Mouse (Mus musculus): ENCODE results near the gene Casd1. TPM values are rescaled to one million over a fixed set of nuclear protein-coding genes. Genes with fewer than 3 reads are reported as not detected.

Gene Casd1
- polyA plus RNA-seq, 1 experiment: 6.8 TPM

DNA sequence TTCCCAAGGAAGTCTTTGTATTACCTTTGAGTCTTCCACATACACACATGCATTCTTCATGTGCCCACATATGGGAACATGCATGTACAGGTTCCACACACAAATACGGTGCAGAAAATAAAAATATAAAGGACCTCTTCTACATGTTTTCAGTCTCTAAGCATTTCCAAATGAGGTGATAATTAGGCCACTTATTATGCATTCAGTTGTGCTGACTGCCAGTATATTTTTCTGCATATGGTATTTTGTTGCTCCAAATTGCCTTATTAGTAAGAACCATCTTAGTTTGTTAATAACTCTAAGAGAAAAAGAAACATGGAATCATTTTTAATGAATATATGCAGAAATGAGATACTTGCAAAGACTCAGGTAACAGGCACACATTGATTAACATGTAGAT, 79.3 kb downstream of the Casd1 start:
- no peak for TF ChIP-seq MAX (IDR thresholded peaks at IDR 0.05; ENCODE audit: low read depth)
- TF ChIP-seq TCF3 (IDR thresholded peaks at IDR 0.05; ENCODE audit: insufficient read length, low read depth): no peak
- no peak for TF ChIP-seq SRF (IDR thresholded peaks at IDR 0.05; ENCODE audit: control insufficient read depth, insufficient read length, low read depth)
- no peak for TF ChIP-seq REST (IDR thresholded peaks at IDR 0.05; ENCODE audit: insufficient read depth, insufficient read length)
- TF ChIP-seq TCF12 (IDR thresholded peaks at IDR 0.05; ENCODE audit: insufficient read depth, poor library complexity, severe bottlenecking): no peak
- TF ChIP-seq POLR2A (IDR thresholded peaks at IDR 0.05; ENCODE audit: insufficient read length, low read depth): no peak
- TF ChIP-seq CEBPB (IDR thresholded peaks at IDR 0.05; ENCODE audit: insufficient read depth, poor library complexity, severe bottlenecking): no peak
- no peak for TF ChIP-seq USF1 (IDR thresholded peaks at IDR 0.05; ENCODE audit: low read depth)
- TF ChIP-seq MYOD1 (IDR thresholded peaks at IDR 0.05; ENCODE audit: control insufficient read depth in 1 of 3, insufficient read length in 2 of 3, low read depth in 2 of 3): no peak
- no peak for TF ChIP-seq POLR2AphosphoS2 (IDR thresholded peaks at IDR 0.05; ENCODE audit: insufficient read length, low read depth)
- no peak for TF ChIP-seq E2F4 (IDR thresholded peaks at IDR 0.05; ENCODE audit: insufficient read depth)
- TF ChIP-seq MYOG (IDR thresholded peaks at IDR 0.05; ENCODE audit: control insufficient read depth in 1 of 3, insufficient read depth in 1 of 3, insufficient read length in 2 of 3, low read depth in 2 of 3): no peak
- no peak overlapping the region for H3K4me3 ChIP-seq
- H3K27me3 ChIP-seq (ENCODE audit: control insufficient read depth, insufficient read depth, insufficient read length): no peaks in the 10 kb centered on the region
- H3ac ChIP-seq (ENCODE audit: control insufficient read depth, insufficient read length): no peak overlapping the region
- H3K79me2 ChIP-seq (ENCODE audit: control insufficient read depth, insufficient read depth): no peaks in the 10 kb centered on the region
- H3K36me3 ChIP-seq (ENCODE audit: control insufficient read depth, insufficient read depth): no peaks in the 10 kb centered on the region
- H3K4me2 ChIP-seq (ENCODE audit: low read depth): no peak overlapping the region

DNA sequence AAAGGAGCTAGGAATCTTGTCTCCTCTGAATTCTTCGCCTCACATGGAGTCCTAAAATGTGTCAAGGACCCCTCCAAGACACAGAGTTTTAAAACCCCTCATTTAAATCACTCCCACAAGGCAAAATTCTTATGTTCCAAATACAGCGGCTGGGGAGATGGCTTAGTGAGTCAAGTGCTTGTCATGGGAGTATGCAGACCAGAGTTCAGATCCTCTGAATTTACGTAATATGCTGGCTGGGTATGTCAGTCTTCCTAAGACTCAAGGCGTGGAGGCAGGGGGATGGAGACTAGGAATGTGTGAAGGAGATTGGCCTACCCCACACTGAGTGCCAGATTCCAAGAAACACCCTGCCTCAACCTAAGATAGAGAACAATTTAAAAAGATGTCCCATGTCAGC, 79.9 kb downstream of the Casd1 start:
- no peak overlapping the region for H3ac ChIP-seq (ENCODE audit: control insufficient read depth, insufficient read length)

DNA sequence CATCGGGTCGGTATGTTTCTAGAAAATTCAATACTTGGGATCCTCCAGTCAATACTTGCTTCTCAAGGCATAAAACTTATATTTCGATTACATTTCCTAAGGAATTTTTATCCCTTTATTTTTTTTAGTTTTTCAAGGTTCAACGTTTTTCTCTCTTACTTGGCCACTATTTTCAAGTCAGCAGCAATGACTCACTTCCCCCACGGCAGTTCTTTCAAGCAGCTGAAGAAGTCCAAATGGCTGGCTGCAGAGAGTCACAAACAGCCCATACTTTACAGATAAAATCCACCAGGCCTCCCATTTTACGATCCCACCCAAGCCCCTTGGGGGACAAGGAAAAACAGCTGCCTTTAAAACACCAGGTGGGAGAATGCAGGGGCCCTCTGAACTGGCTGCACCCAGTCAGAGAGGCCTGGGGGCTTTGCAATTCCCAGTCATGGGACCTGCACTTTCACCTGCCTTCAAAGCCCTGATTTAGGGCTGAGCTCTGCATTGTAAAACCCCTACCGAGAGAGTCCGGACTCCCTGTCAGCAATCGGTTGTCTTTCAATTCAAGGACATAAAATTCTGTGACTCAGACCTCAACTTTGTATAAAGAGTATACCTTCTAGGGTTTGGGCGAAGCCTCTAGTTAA, 84.2 kb downstream of the Casd1 start:
- Histone ChIP-seq H3K4me3 (no peak overlapping the region), H3K36me3 (ENCODE audit: control insufficient read depth, insufficient read depth) (no peaks in the 10 kb centered on the region), H3K4me2 (ENCODE audit: low read depth) (no peak overlapping the region), H3K27me3 (ENCODE audit: control insufficient read depth, insufficient read depth, insufficient read length) (no peaks in the 10 kb centered on the region), H3ac (ENCODE audit: control insufficient read depth, insufficient read length) (no peak overlapping the region), H3K79me2 (ENCODE audit: control insufficient read depth, insufficient read depth) (no peaks in the 10 kb centered on the region)
- TF ChIP-seq TCF3 (IDR thresholded peaks at IDR 0.05; ENCODE audit: insufficient read length, low read depth) (no peak), E2F4 (IDR thresholded peaks at IDR 0.05; ENCODE audit: insufficient read depth) (no peak), POLR2AphosphoS2 (IDR thresholded peaks at IDR 0.05; ENCODE audit: insufficient read length, low read depth) (no peak), POLR2A (IDR thresholded peaks at IDR 0.05; ENCODE audit: insufficient read length, low read depth) (no peak), SRF (IDR thresholded peaks at IDR 0.05; ENCODE audit: control insufficient read depth, insufficient read length, low read depth) (no peak), CEBPB (IDR thresholded peaks at IDR 0.05; ENCODE audit: insufficient read depth, poor library complexity, severe bottlenecking) (no peak), USF1 (IDR thresholded peaks at IDR 0.05; ENCODE audit: low read depth) (no peak), TCF12 (IDR thresholded peaks at IDR 0.05; ENCODE audit: insufficient read depth, poor library complexity, severe bottlenecking) (no peak), MYOG (IDR thresholded peaks at IDR 0.05; ENCODE audit: control insufficient read depth in 1 of 3, insufficient read depth in 1 of 3, insufficient read length in 2 of 3, low read depth in 2 of 3) (no peak), MYOD1 (IDR thresholded peaks at IDR 0.05; ENCODE audit: control insufficient read depth in 1 of 3, insufficient read length in 2 of 3, low read depth in 2 of 3) (no peak), REST (IDR thresholded peaks at IDR 0.05; ENCODE audit: insufficient read depth, insufficient read length) (no peak)

More for the DNA sequence above, 79.9 kb downstream of the Casd1 start:
- Histone ChIP-seq H3K27me3 (ENCODE audit: control insufficient read depth, insufficient read depth, insufficient read length) (no peaks in the 10 kb centered on the region), H3K79me2 (ENCODE audit: control insufficient read depth, insufficient read depth) (no peaks in the 10 kb centered on the region), H3K36me3 (ENCODE audit: control insufficient read depth, insufficient read depth) (no peaks in the 10 kb centered on the region), H3K4me3 (no peak overlapping the region), H3K4me2 (ENCODE audit: low read depth) (no peak overlapping the region)
- TF ChIP-seq MAX (IDR thresholded peaks at IDR 0.05; ENCODE audit: low read depth): no peak

DNA sequence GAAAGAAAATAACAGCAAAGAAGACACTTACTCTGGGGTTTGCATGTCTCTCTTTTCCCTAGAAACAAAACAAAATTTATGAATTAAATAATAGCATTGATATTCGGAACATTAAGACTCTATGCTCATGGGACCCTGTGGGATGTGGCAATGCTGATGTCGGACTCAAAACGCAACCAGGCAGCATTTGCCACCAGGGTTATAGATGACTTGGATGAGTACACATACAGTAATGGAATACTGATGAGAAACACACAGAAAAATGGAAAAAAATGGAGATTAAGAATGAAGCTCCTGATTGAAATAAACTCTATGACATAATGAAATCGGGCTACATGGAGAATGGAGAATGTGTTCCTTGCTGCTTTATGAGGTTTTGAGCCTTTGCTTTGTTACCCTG, 89.8 kb downstream of the Casd1 start:
- H3ac ChIP-seq (ENCODE audit: control insufficient read depth, insufficient read length): no peak overlapping the region
- H3K36me3 ChIP-seq (ENCODE audit: control insufficient read depth, insufficient read depth): no peaks in the 10 kb centered on the region
- no peak for TF ChIP-seq POLR2AphosphoS2 (IDR thresholded peaks at IDR 0.05; ENCODE audit: insufficient read length, low read depth)
- TF ChIP-seq MYOG (IDR thresholded peaks at IDR 0.05; ENCODE audit: control insufficient read depth in 1 of 3, insufficient read depth in 1 of 3, insufficient read length in 2 of 3, low read depth in 2 of 3): no peak
- no peak for TF ChIP-seq REST (IDR thresholded peaks at IDR 0.05; ENCODE audit: insufficient read depth, insufficient read length)
- TF ChIP-seq MAX (IDR thresholded peaks at IDR 0.05; ENCODE audit: low read depth): no peak
- TF ChIP-seq SRF (IDR thresholded peaks at IDR 0.05; ENCODE audit: control insufficient read depth, insufficient read length, low read depth): no peak
- no peak for TF ChIP-seq MYOD1 (IDR thresholded peaks at IDR 0.05; ENCODE audit: control insufficient read depth in 1 of 3, insufficient read length in 2 of 3, low read depth in 2 of 3)
- no peak for TF ChIP-seq CEBPB (IDR thresholded peaks at IDR 0.05; ENCODE audit: insufficient read depth, poor library complexity, severe bottlenecking)
- TF ChIP-seq USF1 (IDR thresholded peaks at IDR 0.05; ENCODE audit: low read depth): no peak
- no peak for TF ChIP-seq TCF3 (IDR thresholded peaks at IDR 0.05; ENCODE audit: insufficient read length, low read depth)
- TF ChIP-seq POLR2A (IDR thresholded peaks at IDR 0.05; ENCODE audit: insufficient read length, low read depth): no peak
- no peak for TF ChIP-seq TCF12 (IDR thresholded peaks at IDR 0.05; ENCODE audit: insufficient read depth, poor library complexity, severe bottlenecking)
- TF ChIP-seq E2F4 (IDR thresholded peaks at IDR 0.05; ENCODE audit: insufficient read depth): no peak
- H3K27me3 ChIP-seq (ENCODE audit: control insufficient read depth, insufficient read depth, insufficient read length): no peaks in the 10 kb centered on the region
- H3K4me2 ChIP-seq (ENCODE audit: low read depth): no peak overlapping the region
- H3K79me2 ChIP-seq (ENCODE audit: control insufficient read depth, insufficient read depth): no peaks in the 10 kb centered on the region
- H3K4me3 ChIP-seq: no peak overlapping the region

Other genes with a start within 250 kb of the Casd1 start
- gene Col1a2, start 96.0 kb upstream of the Casd1 start, polyA plus RNA-seq (2012; fragmentation: generic; extraction: Trizol): 627 TPM
- gene Sgce, start 146.4 kb downstream of the Casd1 start, polyA plus RNA-seq (2012; fragmentation: generic; extraction: Trizol): 16.8 TPM
- 2.6 TPM for gene Peg10, start 146.5 kb downstream of the Casd1 start, polyA plus RNA-seq (2012; fragmentation: generic; extraction: Trizol)